Mouse (Mus musculus) urinary bladder, adult 18-20 months (tissue): ENCODE measurements around the gene Fibcd1.

ENCODE experiments used
- DNase-seq, 2 experiments: peaks; one replicate each; pipeline ENCODE4 v3.0.0; 2022; ENCODE audit warnings: low spot score in 2 of 2, mixed read lengths in 2 of 2

Gene Fibcd1

GRCm38 (mm10) chr2:31769631-31770111 is 76.1 kb downstream of the Fibcd1 start:
- DNase-seq: peak in 1 of 2 experiments; percentile 25

GRCm38 (mm10) chr2:31769115-31769514 is 76.7 kb downstream of the Fibcd1 start:
- DNase-seq: no peak

- DNase-seq: no peak
Measured at GRCm38 (mm10) chr2:31767815-31768214, 78.0 kb downstream of the Fibcd1 start.

GRCm38 (mm10) chr2:31767104-31767503 is 78.7 kb downstream of the Fibcd1 start:
- DNase-seq: no peak
